Mouse (Mus musculus) heart, postnatal 25 days (tissue): Measurements from ENCODE around the gene Mpzl3. TPM values are rescaled to one million over a fixed set of nuclear protein-coding genes. Genes with fewer than 3 reads are reported as not detected.

Experiments used
- total RNA-seq, 2 experiments: library from RNA; stranded (reverse); gene quantifications; 2 replicates each; pipeline ENCODE4 v1.2.3; 2021

The Mpzl3 gene
- total RNA-seq, 2 experiments from 2014 or later = 1.5 to 2.6 TPM

Other genes starting within 250 kb of the Mpzl3 start
- gene Kmt2a, start 173.9 kb upstream of the Mpzl3 start, total RNA-seq = 10 to 100 TPM; 23.2 to 28.1 TPM
- 1,000 to 10,000 TPM; 1,628 to 1,660 TPM for gene Atp5l, start 134.4 kb upstream of the Mpzl3 start, total RNA-seq
- 10 to 100 TPM; 37.4 to 38.3 TPM for gene Ube4a, start 89.6 kb upstream of the Mpzl3 start, total RNA-seq
- not detected for gene Cd3g, start 74.8 kb upstream of the Mpzl3 start, total RNA-seq
- gene Cd3d, start 73.4 kb upstream of the Mpzl3 start, total RNA-seq = under 1 TPM; 0.16 to 0.34 TPM
- gene Cd3e, start 45.6 kb upstream of the Mpzl3 start, total RNA-seq = under 1 TPM; 0.36 to 0.57 TPM
- 1 to 10 TPM in 1 of 2 experiments, under 1 TPM in 1; 0.81 to 1.0 TPM for gene Mpzl2, start 15.4 kb upstream of the Mpzl3 start, total RNA-seq
- under 1 TPM; 0.26 to 0.84 TPM for gene Jaml, start 24.0 kb downstream of the Mpzl3 start, total RNA-seq
- gene Scn2b, start 62.6 kb downstream of the Mpzl3 start, total RNA-seq = 1 to 10 TPM; 1.1 TPM
- 1 to 10 TPM; 2.5 to 2.8 TPM for gene Scn4b, start 83.2 kb downstream of the Mpzl3 start, total RNA-seq
- gene BC049352, start 126.8 kb downstream of the Mpzl3 start, total RNA-seq = not detected
- not detected for gene Tmprss4, start 148.9 kb downstream of the Mpzl3 start, total RNA-seq
- 1 to 10 TPM; 2.2 to 2.3 TPM for gene Il10ra, start 214.0 kb downstream of the Mpzl3 start, total RNA-seq